8 mouse cellular contexts compared by ENCODE assay signal in genomic region chr9:22518394-22519041, GRCm38 (mm10). TPM values are rescaled to one million over a fixed set of nuclear protein-coding genes. Genes with fewer than 3 reads are reported as not detected.
A peak's percentile ranks its signal among the peaks of the same experiment; 100 is the strongest.
DNase-seq lines count a peak whose midpoint lies in the region; ATAC-seq lines count a peak whose summit lies in the region.

No protein-coding gene starts in this region.

- H3K9me3 ChIP-seq in forebrain, embryonic 15.5 days, result no peaks in the 10 kb centered on the region
- H3K9me3 ChIP-seq in kidney, embryonic 14.5 days (ENCODE audit: control insufficient read depth, low read length), result peaks cover 8% of the 10 kb centered on the region
- H3K9me3 ChIP-seq in liver, embryonic 12.5 days (replicated peaks), result no peaks in the 10 kb centered on the region
- H3K9me3 ChIP-seq in neural tube, embryonic 11.5 days (ENCODE audit: control insufficient read depth, low read length), result no peaks in the 10 kb centered on the region

- H3K4me1 ChIP-seq in forebrain, embryonic 15.5 days, result no peaks in the 10 kb centered on the region
- no peaks in the 10 kb centered on the region for H3K4me1 ChIP-seq in kidney, embryonic 14.5 days (ENCODE audit: control insufficient read depth, insufficient read depth, low read length)
- H3K4me1 ChIP-seq in liver, embryonic 12.5 days, result no peaks in the 10 kb centered on the region
- no peaks in the 10 kb centered on the region for H3K4me1 ChIP-seq in neural tube, embryonic 11.5 days (ENCODE audit: control insufficient read depth, insufficient read depth, low read length)

- 0 out of 2 replicates have a peak, but pooled peaks have one; percentile 71 for ATAC-seq in forebrain, embryonic 15.5 days (replicated peaks)
- peak; percentile 81; the same call in 1 of the 2 replicates for ATAC-seq in kidney, embryonic 14.5 days (ENCODE audit: low FRiP score, low TSS enrichment)
- ATAC-seq in liver, embryonic 12.5 days, result peak; percentile 67; the same call in 1 of the 2 replicates
- no peak for ATAC-seq in neural tube, embryonic 11.5 days (ENCODE audit: insufficient read depth, low FRiP score, low TSS enrichment)

- H3K36me3 ChIP-seq in forebrain, embryonic 15.5 days, result no peaks in the 10 kb centered on the region
- H3K36me3 ChIP-seq in kidney, embryonic 14.5 days (ENCODE audit: control insufficient read depth, insufficient read depth, low read length), result no peaks in the 10 kb centered on the region
- no peaks in the 10 kb centered on the region for H3K36me3 ChIP-seq in liver, embryonic 12.5 days
- H3K36me3 ChIP-seq in neural tube, embryonic 11.5 days (ENCODE audit: control insufficient read depth, insufficient read depth, low read length), result no peaks in the 10 kb centered on the region

- no peak overlapping the region for H3K4me2 ChIP-seq in forebrain, embryonic 15.5 days (replicated peaks)
- H3K4me2 ChIP-seq in kidney, embryonic 14.5 days (replicated peaks; ENCODE audit: low read depth, low read length), result no peak overlapping the region
- no peak overlapping the region for H3K4me2 ChIP-seq in liver, embryonic 12.5 days
- no peak overlapping the region for H3K4me2 ChIP-seq in neural tube, embryonic 11.5 days (ENCODE audit: low read depth)

- no peak overlapping the region for H3K27ac ChIP-seq in forebrain, embryonic 15.5 days (replicated peaks)
- no peak overlapping the region for H3K27ac ChIP-seq in kidney, embryonic 14.5 days (ENCODE audit: low read depth, low read length)
- H3K27ac ChIP-seq in liver, embryonic 12.5 days, result no peak overlapping the region
- no peak overlapping the region for H3K27ac ChIP-seq in neural tube, embryonic 11.5 days (ENCODE audit: low read depth, low read length)

- WGBS in forebrain, embryonic 15.5 days, result 96% methylated on average over 3 of the region's 3 CpGs
- WGBS in kidney, embryonic 14.5 days, result 90% methylated on average over 3 of the region's 3 CpGs
- WGBS in liver, embryonic 12.5 days (ENCODE audit: insufficient replicate concordance), result 75% methylated on average over 3 of the region's 3 CpGs
- WGBS in neural tube, embryonic 11.5 days, result 89% methylated on average over 3 of the region's 3 CpGs

- no peak overlapping the region for H3K4me3 ChIP-seq in forebrain, embryonic 15.5 days
- H3K4me3 ChIP-seq in kidney, embryonic 14.5 days (ENCODE audit: low read length), result no peak overlapping the region
- H3K4me3 ChIP-seq in liver, embryonic 12.5 days, result no peak overlapping the region
- H3K4me3 ChIP-seq in neural tube, embryonic 11.5 days (ENCODE audit: low read depth, low read length), result no peak overlapping the region

- no peaks in the 10 kb centered on the region for H3K27me3 ChIP-seq in forebrain, embryonic 15.5 days
- H3K27me3 ChIP-seq in kidney, embryonic 14.5 days (ENCODE audit: control insufficient read depth, insufficient read depth, low read length), result no peaks in the 10 kb centered on the region
- no peaks in the 10 kb centered on the region for H3K27me3 ChIP-seq in liver, embryonic 12.5 days (replicated peaks)
- no peaks in the 10 kb centered on the region for H3K27me3 ChIP-seq in neural tube, embryonic 11.5 days (ENCODE audit: control insufficient read depth, insufficient read depth, low read length)

- peak; percentile 24 for DNase-seq in urinary bladder, postnatal 25 days (ENCODE audit: low spot score)
- no peak for DNase-seq in urinary bladder, postnatal 10 days (ENCODE audit: low spot score)
- peak; percentile 47 for DNase-seq in c-Kit-positive CD71-positive TER-119-positive erythroid progenitor cells, embryonic 14.5 days (ENCODE audit: low spot score)
- peak; percentile 61 for DNase-seq in neural tube, embryonic 11.5 days (ENCODE audit: low spot score)
- DNase-seq in thymus, postnatal 36 days, result peak; percentile 34 to 36

- H3K9ac ChIP-seq in forebrain, embryonic 15.5 days (replicated peaks), result no peak overlapping the region
- H3K9ac ChIP-seq in kidney, embryonic 14.5 days (ENCODE audit: low read depth, low read length), result no peak overlapping the region
- no peak overlapping the region for H3K9ac ChIP-seq in liver, embryonic 12.5 days
- no peak overlapping the region for H3K9ac ChIP-seq in neural tube, embryonic 11.5 days (ENCODE audit: low read length)

RNA-seq across cellular contexts. Expression of gene Bbs9, which starts 43.0 kb away (rescaled TPM):
- 17.5 and 20.8 TPM in 2 replicates for polyA plus RNA-seq in forebrain, embryonic 15.5 days (2015; fragmentation: Nextera tagmentation; extraction: Ambion mirVana)
- 6.2 and 12.3 TPM in 2 replicates for polyA plus RNA-seq in kidney, embryonic 14.5 days (2014; fragmentation: Nextera tagmentation; extraction: Ambion mirVana)
- 4.8 and 5.4 TPM in 2 replicates for polyA plus RNA-seq in liver, embryonic 12.5 days (2016; fragmentation: Nextera tagmentation; extraction: Ambion mirVana)
- polyA plus RNA-seq in neural tube, embryonic 11.5 days (2014; fragmentation: Nextera tagmentation; extraction: Ambion mirVana), result 14.0 and 16.9 TPM in 2 replicates

RNA-seq across cellular contexts. Expression of gene Rp9, which starts 49.0 kb away (rescaled TPM):
- 70.1 and 71.5 TPM in 2 replicates for polyA plus RNA-seq in forebrain, embryonic 15.5 days (2015; fragmentation: Nextera tagmentation; extraction: Ambion mirVana)
- 72.1 and 86.0 TPM in 2 replicates for polyA plus RNA-seq in kidney, embryonic 14.5 days (2014; fragmentation: Nextera tagmentation; extraction: Ambion mirVana)
- polyA plus RNA-seq in liver, embryonic 12.5 days (2016; fragmentation: Nextera tagmentation; extraction: Ambion mirVana), result 55.7 and 56.0 TPM in 2 replicates
- polyA plus RNA-seq in neural tube, embryonic 11.5 days (2014; fragmentation: Nextera tagmentation; extraction: Ambion mirVana), result 46.6 and 48.1 TPM in 2 replicates
